Mouse (Mus musculus) kidney, postnatal 36 days (tissue): ENCODE results near the gene Hoxc10.
A peak's percentile ranks its signal among the peaks of the same experiment; 100 is the strongest.

Experiments
- DNase-seq, 2 experiments: peaks; one replicate each; pipeline ENCODE4 v3.0.0; 2021 to 2022; ENCODE audit warnings: mixed read lengths in 2 of 2

Hoxc10 gene

DNA sequence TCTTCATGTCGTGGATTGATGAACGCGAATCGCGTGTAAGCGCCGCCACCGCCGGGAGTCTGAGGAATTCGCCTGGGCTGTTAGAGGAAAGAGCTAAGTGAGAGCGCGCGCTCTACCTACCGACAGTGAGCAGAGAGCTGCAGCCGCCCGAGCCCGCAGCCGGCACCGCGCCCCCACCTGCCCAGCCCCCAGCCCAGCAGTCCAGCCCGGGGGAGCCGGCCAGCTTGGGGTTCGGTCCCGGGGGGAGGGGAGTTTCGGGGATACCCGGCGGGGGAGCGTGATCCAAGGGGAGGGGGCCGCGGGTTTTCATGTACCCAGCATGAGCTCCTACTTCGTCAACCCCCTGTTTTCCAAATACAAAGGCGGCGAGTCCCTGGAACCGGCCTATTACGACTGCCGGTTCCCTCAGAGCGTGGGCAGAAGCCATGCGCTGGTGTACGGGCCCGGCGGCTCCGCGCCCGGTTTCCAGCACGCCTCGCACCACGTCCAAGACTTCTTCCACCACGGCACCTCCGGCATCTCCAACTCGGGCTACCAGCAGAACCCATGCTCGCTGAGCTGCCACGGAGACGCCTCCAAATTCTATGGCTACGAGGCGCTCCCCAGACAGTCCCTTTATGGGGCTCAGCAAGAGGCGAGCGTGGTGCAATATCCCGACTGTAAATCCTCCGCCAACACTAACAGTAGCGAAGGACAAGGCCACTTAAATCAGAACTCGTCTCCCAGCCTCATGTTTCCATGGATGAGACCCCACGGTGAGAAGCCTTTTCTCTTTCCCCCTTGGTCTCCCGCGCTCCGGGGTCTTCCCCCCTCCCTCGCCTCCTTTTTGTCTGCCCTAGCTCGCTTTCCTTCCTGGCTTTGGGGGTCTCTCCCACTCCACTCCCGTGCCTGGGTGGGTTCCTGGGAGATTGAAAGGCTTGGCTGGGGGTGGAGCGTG is 24.1 kb downstream of the Hoxc10 start, which contains the start of gene Hoxc8:
Gene Hoxc8, plus strand, starts transcription at position 147 of the 937 bp plus-strand sequence.
- DNase-seq, result peak in 1 of 2 experiments; percentile 69

DNA sequence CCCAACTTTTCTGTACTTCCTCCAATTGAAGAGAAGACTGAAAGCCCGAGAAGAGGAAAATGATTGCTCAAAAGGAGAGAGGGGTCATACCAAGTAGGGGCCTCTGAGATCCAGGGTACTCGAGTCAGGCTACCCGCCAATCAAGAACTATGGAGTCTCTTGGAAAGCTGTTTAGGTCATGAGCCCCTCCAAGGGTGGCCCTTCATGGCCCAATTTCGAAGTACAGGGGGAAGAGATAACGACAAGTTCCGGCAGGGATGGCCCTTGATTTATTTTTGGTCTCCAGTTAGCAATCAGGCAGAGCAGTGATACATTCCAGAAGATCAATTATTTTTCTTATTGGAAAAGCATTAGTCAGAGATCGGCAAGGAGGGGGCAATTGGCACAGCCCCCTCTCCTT is 25.2 kb downstream of the Hoxc10 start:
- no peak for DNase-seq

DNA sequence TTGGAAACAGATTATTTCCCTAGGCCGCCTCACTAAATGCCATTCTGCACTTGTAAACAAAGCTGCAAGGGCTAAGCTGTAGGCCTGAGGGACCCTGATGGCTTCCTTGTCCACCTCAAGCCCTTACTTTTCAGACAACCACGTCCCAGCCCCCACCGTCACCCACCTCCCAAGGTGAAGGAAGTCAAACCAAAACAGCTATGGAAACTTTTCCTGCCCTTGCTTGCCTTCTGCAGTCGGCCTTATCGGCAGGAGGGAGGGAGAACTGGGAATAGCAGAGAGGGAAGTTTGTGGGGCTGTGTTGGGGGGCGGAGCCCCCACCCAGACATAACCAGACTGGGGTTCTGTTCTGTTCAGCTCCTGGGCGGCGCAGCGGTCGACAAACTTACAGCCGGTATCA is 25.6 kb downstream of the Hoxc10 start:
- DNase-seq, result no peak

DNA sequence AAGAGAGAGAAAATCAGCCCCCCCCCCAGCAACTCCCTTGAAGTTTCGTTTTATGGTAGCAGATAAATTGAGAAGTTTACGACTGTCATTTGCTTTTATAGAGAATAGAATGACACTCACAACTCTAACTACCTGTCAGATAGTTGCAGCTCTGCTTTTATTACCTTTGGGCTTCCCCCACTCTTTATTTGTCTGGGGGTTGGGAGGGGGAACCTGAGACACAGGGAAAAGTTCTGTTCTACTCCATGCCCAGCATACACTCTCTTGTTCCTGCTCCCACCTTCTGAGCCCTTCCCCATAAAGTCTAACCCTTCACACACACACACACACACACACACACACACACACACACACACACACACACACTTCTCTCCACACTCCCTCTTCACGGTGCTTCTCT is 26.3 kb downstream of the Hoxc10 start:
- no peak for DNase-seq

DNA sequence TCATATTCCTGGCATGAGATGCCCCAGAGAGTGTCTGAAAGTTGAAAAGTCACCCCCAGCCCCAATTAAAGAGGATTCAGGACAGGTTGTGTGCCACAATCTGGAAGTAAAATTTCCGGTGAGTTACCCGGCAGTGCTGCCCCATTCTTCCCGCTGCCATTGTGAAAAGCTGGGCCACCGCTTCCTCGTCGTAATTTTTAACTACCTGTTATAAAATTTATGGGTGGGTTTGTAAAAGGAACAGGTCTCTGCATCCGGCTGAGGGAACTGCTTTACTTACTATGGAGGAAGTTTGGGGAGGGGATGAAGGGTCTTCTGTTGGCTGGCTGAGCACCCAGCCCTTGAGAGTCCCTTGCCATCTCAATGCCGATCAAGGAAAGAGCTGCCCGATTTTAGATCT is 30.0 kb downstream of the Hoxc10 start:
- no peak for DNase-seq

DNA sequence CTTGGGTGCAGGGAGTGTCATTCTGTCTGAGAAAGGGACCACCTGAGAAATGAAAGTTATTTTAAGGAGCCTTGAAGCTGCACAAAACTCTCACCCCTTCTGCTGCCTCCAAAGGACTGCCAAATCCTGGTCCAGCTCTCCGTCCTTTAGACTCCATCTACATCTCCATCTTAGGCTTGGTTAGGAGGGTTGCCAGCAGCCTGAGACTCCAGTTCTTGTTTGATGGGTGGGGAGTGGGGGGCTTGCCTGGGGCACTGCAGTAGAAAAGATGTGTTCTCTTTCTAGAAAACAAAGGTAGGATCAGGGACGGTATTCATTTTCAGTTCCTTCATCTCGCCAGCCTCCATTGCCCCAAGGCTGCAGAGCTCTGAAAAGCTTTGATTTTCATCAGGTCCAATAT is 30.8 kb downstream of the Hoxc10 start:
- no peak for DNase-seq

DNA sequence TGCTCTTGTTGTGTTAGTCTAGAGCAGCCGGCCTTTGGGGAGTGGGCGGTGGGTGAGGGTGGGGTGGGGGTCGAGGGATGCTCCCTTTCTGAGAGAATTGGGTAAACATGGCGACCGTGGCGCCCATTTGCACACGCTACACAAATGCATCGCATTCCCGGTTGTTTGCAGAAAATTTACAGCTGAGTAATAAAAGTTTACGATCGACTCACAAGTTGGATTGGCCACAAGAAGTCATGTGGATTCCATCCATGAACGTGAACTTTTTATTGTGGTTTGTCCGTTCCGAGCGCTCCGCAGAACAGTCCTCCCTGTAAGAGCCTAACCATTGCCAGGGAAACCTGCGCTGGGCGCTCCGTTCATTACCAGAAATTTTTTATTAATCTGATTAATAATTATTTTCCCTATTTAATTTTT is 31.4 kb downstream of the Hoxc10 start, which contains the start of gene Hoxc6:
Gene Hoxc6, plus strand, starts transcription at position 319 of the 417 bp plus-strand sequence.
- DNase-seq, result peak; percentile 61 to 80

DNA sequence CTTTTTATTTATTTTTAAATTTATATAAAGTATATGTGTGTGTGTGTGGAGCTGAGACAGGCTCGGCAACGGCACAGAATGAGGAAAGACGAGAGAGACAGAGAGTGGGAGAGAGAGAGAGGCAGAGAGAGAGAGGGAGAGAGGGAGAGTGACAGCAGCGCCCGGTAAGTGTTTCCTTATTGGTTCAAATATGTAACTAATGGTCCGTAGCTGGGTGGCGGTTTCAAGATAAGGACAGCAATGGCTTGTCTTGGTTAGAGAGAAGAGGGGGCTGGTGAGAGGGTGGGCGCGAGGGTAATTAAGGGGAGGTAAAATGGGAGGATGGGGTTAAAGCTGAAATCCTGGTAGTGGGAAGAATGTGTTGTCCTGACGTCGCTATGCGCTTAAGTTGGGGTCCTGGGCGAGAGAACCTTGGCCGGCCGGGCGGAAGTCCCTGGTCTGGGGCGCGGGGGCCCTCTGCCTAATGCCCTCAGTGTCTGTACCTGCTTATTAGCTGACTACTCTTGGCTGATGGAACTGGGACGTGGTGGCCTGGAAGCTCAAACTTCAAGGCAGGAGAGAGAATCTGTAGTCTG is 32.1 kb downstream of the Hoxc10 start:
- DNase-seq, result no peak

DNA sequence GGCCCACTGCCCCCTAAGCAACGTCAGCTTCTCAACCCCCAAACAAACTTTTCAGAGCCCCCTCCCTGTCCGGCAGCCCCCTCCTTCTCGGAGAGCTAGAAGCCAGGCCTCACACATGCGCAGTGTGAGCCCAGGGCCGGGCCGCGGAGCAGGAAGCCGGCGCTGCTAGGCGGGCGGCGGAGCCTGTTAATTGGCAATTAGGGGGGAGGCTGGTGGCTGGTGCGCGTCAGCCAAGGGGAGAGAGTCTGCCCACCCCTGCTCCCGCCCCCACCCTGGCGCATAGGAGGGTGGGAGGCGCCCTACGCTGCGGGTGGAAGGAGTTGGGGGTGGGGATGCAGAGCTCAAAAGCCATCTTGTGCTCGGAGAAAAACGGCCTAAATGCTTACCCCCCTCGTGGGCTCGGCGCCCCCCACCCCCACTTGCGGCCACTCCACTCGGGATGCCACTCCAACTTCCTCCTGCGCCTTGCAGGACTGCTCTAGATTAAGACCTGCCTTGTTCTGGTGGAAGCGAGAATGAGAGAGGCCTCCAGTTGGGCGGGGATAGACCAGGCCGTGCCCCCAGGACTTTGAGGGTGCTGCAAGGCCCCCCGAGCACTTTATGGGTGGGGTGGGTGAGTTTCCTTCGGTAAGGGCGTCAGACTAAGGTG is 32.7 kb downstream of the Hoxc10 start:
- DNase-seq, result peak; percentile 92 to 94

DNA sequence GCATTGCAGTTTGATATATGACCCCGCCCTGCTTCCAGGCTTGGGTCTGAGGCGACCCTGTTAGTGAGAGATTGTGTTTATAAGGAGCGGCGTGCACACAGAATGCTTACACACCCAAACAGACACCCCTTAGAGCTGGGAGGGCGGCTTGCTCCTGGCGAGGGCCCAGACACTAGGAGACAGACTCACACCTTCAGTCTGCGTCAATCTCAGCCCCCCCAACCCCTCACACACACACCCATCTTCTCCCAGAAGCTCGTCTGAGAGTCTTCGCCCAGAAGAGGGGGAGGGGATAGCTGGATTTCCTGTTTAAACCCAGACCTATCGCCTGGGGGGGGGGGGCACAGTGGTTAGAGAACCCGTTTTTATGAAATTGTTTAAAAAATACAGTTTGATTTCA is 33.4 kb downstream of the Hoxc10 start:
- peak in 1 of 2 experiments; percentile 54 for DNase-seq

DNA sequence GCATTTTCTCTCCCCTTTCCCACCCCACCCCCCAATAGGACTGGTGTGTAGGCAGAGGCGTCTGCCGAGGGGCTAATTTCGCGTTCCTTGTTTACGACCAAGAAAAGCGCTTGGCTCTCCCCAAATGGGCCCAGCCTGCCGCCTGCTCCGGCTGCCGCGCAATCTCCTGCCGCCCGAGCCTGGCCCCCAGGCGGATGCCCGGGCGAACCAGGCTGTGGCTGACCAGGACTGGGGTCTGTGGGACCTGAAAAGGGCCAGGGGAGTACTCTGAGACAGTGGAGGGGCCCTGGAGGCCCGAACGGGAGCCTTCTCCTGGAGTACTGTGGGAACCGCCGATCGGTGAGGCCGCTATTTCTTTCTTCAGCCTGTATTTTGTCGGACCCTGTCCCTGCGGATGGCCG is 33.9 kb downstream of the Hoxc10 start:
- DNase-seq, result no peak

DNA sequence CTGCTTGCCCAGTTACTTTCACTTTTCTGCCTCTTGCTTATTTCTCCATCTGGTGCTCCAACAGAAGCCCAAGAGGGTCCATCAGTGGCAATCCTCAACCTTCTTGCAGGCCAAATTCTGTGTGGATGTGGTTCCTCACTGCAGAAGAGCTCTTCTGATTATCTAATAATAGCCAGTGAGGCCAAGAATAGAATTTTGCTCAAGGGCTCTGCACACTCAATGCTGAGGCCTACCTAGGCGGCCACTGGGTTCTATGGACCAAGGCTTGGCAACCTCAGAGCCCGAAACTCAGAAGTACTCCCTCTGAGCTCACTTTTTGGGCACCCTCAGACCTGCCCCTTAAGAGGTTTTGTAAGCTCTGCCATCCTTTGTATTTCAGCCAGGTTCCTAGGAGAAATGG is 34.8 kb downstream of the Hoxc10 start:
- DNase-seq, result no peak

DNA sequence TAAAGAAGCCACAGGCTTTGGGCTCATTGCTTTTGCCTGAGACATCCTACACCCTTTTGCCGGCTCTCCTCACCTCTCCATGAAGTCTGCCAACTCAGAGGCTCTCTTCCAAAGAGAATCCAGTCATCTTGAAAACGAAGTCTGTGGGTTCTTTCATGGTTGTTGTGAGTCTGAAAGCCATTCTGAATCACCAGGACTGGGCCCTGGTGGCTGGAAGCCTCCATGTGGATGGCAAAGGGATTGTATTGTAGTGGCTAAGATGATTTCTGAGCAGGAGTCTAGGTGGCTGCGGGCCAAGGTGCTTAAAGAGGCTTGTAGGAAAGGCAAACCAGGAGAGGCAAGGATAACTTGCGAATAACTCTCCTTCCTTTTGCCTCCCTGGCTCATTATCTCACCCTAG is 35.6 kb downstream of the Hoxc10 start:
- DNase-seq, result peak in 1 of 2 experiments; percentile 70

DNA sequence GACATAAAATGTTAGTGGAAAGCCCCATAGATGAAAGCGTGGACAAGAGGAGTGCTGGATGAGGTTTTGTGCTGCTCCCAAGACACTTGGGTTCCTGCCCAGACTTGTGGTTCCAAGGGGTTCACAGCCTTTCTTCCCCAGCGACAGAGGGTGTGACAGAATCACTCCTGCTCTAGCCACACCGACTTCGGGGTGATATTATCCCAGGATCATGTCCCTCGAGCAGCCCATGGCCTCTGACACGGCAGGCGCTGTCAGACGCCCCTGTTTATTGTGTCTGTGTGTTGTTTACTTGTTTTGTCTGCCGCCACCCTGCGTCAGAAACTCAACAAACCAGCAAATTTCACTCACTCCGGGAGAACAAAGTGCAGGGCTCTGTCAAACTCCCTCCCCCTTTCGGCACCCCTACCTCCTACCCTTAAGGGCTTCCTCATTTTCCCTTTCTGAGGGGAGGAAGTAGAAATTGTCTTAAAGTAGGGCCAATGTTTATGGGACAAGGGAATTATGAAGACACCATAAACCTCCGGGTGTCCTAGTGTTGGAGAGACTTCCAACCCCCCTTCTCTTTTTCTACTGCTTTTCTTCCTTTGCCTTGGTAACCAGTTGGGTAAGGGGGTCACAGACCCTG is 36.3 kb downstream of the Hoxc10 start:
- peak in 1 of 2 experiments; percentile 51 for DNase-seq

DNA sequence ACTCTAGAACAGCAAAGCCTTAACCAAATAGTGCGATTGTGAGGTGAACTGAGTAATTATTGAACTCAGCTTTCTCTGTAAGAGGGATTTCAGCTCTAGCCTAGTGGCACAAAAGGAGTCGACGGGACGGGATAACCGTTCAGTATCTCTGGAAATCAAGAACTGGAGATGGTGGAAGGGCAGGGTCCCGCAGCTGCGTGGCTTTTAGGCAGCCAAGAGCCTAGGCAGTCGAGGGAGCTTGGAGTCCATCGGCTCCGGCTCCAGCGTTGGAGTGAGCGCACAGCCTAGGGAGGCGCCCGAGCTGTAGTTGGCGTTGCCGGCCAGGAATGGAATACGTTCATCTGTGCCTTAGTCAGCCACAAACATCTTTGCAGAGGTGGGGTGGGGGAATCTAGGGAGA is 38.7 kb downstream of the Hoxc10 start:
- peak in 1 of 2 experiments; percentile 56 for DNase-seq

DNA sequence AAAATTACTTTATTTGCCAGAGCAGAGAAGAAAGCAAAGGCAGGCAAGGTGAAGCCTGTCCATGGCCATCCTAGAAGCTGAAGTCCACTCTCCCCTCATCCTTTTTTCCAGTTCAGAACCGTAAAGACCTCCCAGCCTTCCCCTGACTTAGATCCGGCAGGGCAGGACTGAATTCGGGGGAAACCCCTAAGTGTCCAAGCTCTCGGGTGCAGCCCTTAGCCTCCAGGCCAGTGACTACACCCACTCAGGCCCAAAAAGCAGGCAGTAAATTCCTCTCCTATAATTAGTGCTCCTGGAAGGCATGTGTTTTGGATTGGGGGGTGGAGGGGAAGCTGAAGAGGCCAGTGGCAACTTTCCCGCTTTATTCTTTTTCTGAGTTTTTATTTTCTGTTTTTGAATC is 39.2 kb downstream of the Hoxc10 start:
- no peak for DNase-seq

DNA sequence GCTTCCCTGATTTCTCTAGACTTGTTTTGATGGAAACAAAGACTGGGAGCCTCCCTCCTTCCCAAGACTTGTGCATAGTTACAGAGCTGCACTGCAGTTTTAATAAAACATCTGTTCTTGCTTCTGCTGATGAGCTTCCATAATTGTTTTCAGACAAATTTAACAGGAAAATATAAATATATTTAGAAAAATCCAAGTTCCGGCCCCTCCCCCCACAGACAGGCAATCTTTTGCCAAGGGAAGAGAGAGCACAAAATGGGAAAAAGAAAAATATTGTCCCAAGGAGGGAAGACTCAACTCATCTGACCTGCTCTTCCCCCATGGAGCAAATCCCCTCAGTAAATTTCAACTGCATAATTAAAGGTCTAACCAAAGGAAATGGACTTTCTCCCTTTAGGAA is 39.7 kb downstream of the Hoxc10 start:
- DNase-seq, result no peak

DNA sequence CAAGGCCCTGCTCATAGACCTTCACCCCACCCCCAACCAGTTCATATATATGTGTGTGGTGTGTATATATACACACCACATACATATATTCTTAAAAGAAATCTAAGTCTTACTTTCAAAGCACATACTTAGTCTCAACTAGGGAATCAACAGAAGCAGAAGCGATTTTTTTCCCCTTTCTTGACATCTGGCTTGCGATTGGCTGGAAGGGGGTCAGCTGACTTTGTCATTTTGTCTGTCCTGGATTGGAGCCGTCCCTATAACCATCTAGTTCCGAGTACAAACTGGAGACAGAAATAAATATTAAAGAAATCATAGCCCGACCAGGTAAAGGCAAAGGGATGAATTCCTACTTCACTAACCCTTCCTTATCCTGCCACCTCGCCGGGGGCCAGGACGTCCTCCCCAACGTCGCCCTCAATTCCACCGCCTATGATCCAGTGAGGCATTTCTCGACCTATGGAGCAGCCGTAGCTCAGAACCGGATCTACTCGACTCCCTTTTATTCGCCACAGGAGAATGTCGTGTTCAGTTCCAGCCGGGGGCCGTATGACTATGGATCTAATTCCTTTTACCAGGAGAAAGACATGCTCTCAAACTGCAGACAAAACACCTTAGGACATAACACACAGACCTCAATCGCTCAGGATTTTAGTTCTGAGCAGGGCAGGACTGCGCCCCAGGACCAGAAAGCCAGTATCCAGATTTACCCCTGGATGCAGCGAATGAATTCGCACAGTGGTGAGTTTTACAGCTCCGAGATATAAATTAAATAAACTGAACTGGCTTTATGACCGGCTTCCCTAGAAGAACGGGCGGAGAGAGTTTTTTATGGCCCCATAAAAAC is 42.9 kb downstream of the Hoxc10 start:
- DNase-seq, result peak in 1 of 2 experiments; percentile 52

DNA sequence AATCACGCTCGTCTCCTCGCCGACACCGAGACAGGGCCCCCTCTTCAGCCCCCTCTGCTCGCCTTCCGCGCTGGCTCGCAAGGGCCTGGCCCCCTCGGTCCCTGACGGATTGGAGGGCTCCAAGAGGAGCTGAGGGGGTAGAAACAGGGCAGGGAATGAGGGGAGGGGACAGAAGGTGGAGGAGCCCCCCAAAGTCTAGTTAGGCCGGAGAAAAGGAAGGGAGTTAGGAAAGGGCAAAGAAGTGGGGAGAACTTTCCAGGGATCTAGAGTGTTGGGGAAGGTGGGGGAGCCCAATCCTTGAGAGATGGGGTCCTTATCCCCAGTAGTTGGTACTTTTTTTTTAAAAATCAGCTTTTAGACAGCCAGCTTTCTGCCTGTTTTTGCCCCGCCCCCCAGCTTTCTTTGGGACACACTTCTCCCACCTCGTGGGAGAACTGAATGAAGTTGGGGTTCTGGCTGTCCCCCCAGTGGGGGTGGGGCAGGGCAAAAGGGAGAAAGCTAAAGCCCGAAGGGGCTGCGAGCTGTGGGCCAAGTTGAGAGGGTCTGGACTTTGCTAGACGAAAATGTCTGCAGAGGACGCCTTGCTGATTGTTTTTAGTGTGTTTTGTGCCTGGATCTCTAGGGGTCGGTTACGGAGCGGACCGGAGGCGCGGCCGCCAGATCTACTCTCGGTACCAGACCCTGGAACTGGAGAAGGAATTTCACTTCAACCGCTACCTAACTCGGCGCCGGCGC is 43.7 kb downstream of the Hoxc10 start:
- DNase-seq, result no peak

DNA sequence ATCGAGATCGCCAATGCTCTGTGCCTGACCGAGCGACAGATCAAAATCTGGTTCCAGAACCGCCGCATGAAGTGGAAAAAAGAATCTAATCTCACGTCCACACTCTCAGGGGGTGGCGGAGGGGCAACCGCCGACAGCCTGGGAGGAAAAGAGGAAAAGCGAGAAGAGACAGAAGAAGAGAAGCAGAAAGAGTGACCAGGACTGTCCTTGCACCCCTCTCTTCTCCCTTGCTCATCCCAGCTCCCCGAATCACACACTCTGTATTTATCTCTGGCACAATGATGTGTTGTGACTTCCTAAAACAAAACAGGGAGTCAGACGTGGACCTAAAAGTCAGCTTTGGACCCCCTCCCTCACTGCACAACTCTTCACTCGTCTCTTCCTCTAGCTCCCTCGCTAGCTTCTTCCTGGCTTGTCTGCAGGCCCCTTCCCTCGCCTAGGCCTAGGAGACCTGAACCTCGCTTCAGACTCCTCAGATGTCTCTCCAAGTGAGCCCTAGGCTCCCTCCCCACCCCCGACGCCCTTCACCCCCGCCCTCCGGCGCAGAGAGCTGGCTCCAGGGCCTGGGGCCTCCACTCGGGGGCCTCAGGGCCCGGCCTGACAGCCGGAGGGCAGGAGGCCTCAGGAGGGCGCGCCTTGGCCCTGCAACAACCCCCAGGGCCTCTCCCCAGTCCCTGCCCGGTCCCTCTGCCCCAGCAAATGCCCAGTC is 44.4 kb downstream of the Hoxc10 start:
- DNase-seq, result no peak
